Mouse (Mus musculus) limb, embryonic 13.5 days (tissue): ENCODE results near the gene Ghrl. TPM values are rescaled to one million over a fixed set of nuclear protein-coding genes. Genes with fewer than 3 reads are reported as not detected.
A peak's percentile ranks its signal among the peaks of the same experiment; 100 is the strongest.
"Not testable (repeated sequence)": the region's sequence is repeated elsewhere in the genome, so short reads cannot be mapped to it uniquely, and the experiment has no call there.

Source experiments
- ATAC-seq: fragments of 200-750 bp; cut with Nextera tagmentation; 2 replicates; pipeline ENCODE4 v1.8.0; 2017; ENCODE audit warnings: low read depth, moderate number of reproducible peaks, moderate TSS enrichment; ENCODE audit not compliant: low FRiP score
- H3K27ac ChIP-seq: fragments of 300-500 bp; sonication (generic); 2 replicates; pipeline ENCODE4 v1.5.1; 2015; ENCODE audit warnings: inconsistent platforms, mild to moderate bottlenecking, moderate library complexity
- H3K27me3 ChIP-seq: fragments of 300-500 bp; sonication (generic); 2 replicates; pipeline ENCODE4 v1.6.1; 2015; ENCODE audit warnings: mild to moderate bottlenecking, inconsistent platforms
- H3K36me3 ChIP-seq: fragments of 300-500 bp; sonication (generic); 2 replicates; pipeline ENCODE4 v1.6.1; 2015; ENCODE audit warnings: inconsistent platforms, mild to moderate bottlenecking, moderate library complexity
- H3K4me1 ChIP-seq: fragments of 300-500 bp; sonication (generic); 2 replicates; pipeline ENCODE4 v1.6.1; 2015; ENCODE audit warnings: inconsistent platforms
- H3K4me2 ChIP-seq: fragments of 300-500 bp; sonication (generic); replicated peaks from 2 replicates; pipeline ENCODE4 v1.6.1; 2015; ENCODE audit warnings: inconsistent platforms, mild to moderate bottlenecking, moderate library complexity
- H3K4me3 ChIP-seq: fragments of 300-500 bp; sonication (generic); 2 replicates; pipeline ENCODE4 v1.5.1; 2015; ENCODE audit warnings: moderate library complexity, mild to moderate bottlenecking, inconsistent platforms
- H3K9ac ChIP-seq: fragments of 300-500 bp; sonication (generic); 2 replicates; pipeline ENCODE4 v1.6.1; 2015; ENCODE audit warnings: mild to moderate bottlenecking, inconsistent platforms
- H3K9me3 ChIP-seq: fragments of 300-500 bp; sonication (generic); 2 replicates; pipeline ENCODE4 v1.6.1; 2016; ENCODE audit warnings: inconsistent platforms
- WGBS: fragments of 180-500 bp; shearing (Covaris S2); methylation state at CpG from one replicate; pipeline ENCODE4 v1.1.7; 2015; 5-methylcytosine and 5-hydroxymethylcytosine counted together
- polyA plus RNA-seq: library from polyadenylated mRNA; unstranded; fragments of >200 nt; fragmentation: Nextera tagmentation; extraction: Ambion mirVana; gene quantifications from 2 replicates; pipeline ENCODE4 v1.2.1, GENCODE M21; 2015

Ghrl gene
- polyA plus RNA-seq, 1 experiment from 2014 or later: 0.65 TPM

DNA sequence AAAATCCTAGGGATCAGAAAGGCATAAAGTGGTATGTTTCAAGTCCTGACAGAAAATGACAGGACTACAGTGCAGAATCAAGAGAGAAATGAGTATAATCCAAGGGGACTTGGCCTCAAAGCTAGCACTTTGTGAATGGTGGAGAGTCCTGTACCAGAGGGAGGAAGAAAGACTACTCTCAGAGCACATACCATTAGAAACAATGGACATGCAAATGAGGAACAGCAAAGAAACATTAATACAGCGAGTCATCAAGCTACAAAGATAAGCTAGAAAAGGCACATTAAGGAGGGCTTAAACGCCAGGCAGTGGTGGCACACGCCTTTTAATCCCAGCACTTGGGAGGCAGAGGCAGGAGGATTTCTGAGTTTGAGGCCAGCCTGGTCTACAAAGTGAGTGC lies 11.6 kb upstream of the Ghrl start:
- peaks cover 100% of the 10 kb centered on the region for H3K36me3 ChIP-seq
- 96% methylated on average over 3 of the region's 3 CpGs for WGBS
- H3K4me2 ChIP-seq: no peak overlapping the region
- H3K4me1 ChIP-seq: no peaks in the 10 kb centered on the region
- ATAC-seq: no peak
- no peak overlapping the region for H3K4me3 ChIP-seq
- no peak overlapping the region for H3K9ac ChIP-seq
- no peaks in the 10 kb centered on the region for H3K9me3 ChIP-seq
- no peaks in the 10 kb centered on the region for H3K27me3 ChIP-seq
- no peak overlapping the region for H3K27ac ChIP-seq

GRCm38 (mm10) chr6:113728181-113728580 lies 8.5 kb upstream of the Ghrl start:
- no peak overlapping the region for H3K27ac ChIP-seq
- H3K36me3 ChIP-seq: peaks cover 95% of the 10 kb centered on the region
- H3K27me3 ChIP-seq: no peaks in the 10 kb centered on the region
- H3K4me1 ChIP-seq: no peaks in the 10 kb centered on the region
- ATAC-seq: no peak
- no peak overlapping the region for H3K4me2 ChIP-seq
- no peak overlapping the region for H3K4me3 ChIP-seq
- H3K9me3 ChIP-seq: no peaks in the 10 kb centered on the region
- no peak overlapping the region for H3K9ac ChIP-seq
- WGBS: 93% methylated on average over 7 of the region's 7 CpGs

GRCm38 (mm10) chr6:113721061-113721460 lies 1.4 kb upstream of the Ghrl start:
- Histone ChIP-seq H3K4me3 (no peak overlapping the region), H3K27me3 (no peaks in the 10 kb centered on the region), H3K36me3 (peaks cover 81% of the 10 kb centered on the region), H3K4me2 (no peak overlapping the region), H3K9me3 (no peaks in the 10 kb centered on the region), H3K9ac (no peak overlapping the region), H3K27ac (no peak overlapping the region), H3K4me1 (no peaks in the 10 kb centered on the region)
- 93% methylated on average over 4 of the region's 4 CpGs for WGBS
- no peak for ATAC-seq

GRCm38 (mm10) chr6:113717541-113717940 lies 2.1 kb downstream of the Ghrl start:
- Histone ChIP-seq H3K4me3 (no peak overlapping the region), H3K36me3 (peaks cover 87% of the 10 kb centered on the region), H3K4me1 (no peaks in the 10 kb centered on the region), H3K27ac (no peak overlapping the region), H3K9ac (no peak overlapping the region), H3K4me2 (no peak overlapping the region), H3K9me3 (no peaks in the 10 kb centered on the region), H3K27me3 (no peaks in the 10 kb centered on the region)
- 89% methylated on average over 3 of the region's 3 CpGs for whole genome bisulfite sequencing
- no peak for ATAC-seq

GRCm38 (mm10) chr6:113714797-113715196 lies 4.9 kb downstream of the Ghrl start:
- Histone ChIP-seq H3K4me1 (no peaks in the 10 kb centered on the region), H3K9ac (no peak overlapping the region), H3K4me2 (no peak overlapping the region), H3K27ac (no peak overlapping the region), H3K36me3 (peaks cover 93% of the 10 kb centered on the region), H3K27me3 (no peaks in the 10 kb centered on the region), H3K4me3 (no peak overlapping the region), H3K9me3 (no peaks in the 10 kb centered on the region)
- no peak for ATAC-seq
- WGBS: 84% methylated on average over 1 of the region's 1 CpGs

GRCm38 (mm10) chr6:113714276-113714675 lies 5.4 kb downstream of the Ghrl start:
- no peak overlapping the region for H3K4me3 ChIP-seq
- H3K9ac ChIP-seq: no peak overlapping the region
- no peak for ATAC-seq
- no peak overlapping the region for H3K27ac ChIP-seq
- peaks cover 93% of the 10 kb centered on the region for H3K36me3 ChIP-seq
- H3K9me3 ChIP-seq: no peaks in the 10 kb centered on the region
- no peaks in the 10 kb centered on the region for H3K4me1 ChIP-seq
- no peak overlapping the region for H3K4me2 ChIP-seq
- H3K27me3 ChIP-seq: no peaks in the 10 kb centered on the region
- 98% methylated on average over 2 of the region's 2 CpGs for WGBS

DNA sequence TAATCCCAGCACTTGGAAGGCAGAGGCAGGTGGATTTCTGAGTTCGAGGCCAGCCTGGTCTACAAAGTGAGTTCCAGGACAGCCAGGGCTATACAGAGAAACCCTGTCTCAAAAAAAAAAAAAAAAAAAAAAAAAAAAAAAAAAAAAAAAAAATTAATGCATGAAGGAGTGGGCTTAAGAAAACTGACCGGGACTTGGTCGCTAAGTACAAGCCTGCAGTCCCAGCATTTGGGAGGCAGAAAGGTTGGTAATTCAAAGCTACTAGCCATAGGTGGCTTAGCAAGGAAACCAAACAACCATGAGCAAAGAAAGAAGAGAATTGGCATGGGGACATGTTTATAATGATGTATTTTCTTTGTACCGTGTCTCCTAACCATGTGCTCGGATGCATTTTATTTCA lies 6.3 kb downstream of the Ghrl start:
- not testable (repeated sequence) for H3K4me2 ChIP-seq, ATAC-seq, H3K9me3 ChIP-seq, H3K27me3 ChIP-seq, H3K9ac ChIP-seq, H3K27ac ChIP-seq, H3K4me1 ChIP-seq, H3K4me3 ChIP-seq
- WGBS: 91% methylated on average over 5 of the region's 5 CpGs
- H3K36me3 ChIP-seq: peaks cover 93% of the 10 kb centered on the region

DNA sequence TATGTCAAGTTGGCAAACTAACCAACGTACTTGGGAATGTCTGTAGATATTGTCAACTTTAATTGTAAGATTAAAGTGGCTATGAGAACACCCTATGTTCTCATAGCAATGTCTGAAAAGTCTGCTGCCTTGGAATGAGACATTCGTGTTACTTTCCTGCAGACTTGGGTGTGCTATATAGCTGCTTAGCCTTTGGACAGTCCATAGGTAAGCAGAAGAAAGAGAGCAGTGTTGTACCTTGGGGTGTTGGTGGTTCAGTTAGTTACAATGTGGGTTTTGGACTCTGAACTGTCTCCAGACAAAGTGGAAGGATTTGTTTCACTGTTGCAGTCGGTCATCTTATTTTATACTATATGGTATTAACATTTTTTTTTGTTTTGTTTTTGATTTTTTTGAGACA lies 7.0 kb downstream of the Ghrl start:
- Histone ChIP-seq H3K9ac (no peak overlapping the region), H3K27me3 (no peaks in the 10 kb centered on the region), H3K4me3 (no peak overlapping the region), H3K4me1 (no peaks in the 10 kb centered on the region), H3K4me2 (no peak overlapping the region), H3K9me3 (no peaks in the 10 kb centered on the region), H3K36me3 (peaks cover 96% of the 10 kb centered on the region), H3K27ac (no peak overlapping the region)
- WGBS: 89% methylated on average over 3 of the region's 3 CpGs
- ATAC-seq: no peak

- Histone ChIP-seq H3K27ac (peak overlapping the region; percentile 84), H3K9me3 (no peaks in the 10 kb centered on the region), H3K4me2 (peak overlapping the region; percentile 97), H3K4me1 (peaks cover 31% of the 10 kb centered on the region), H3K4me3 (peak overlapping the region; percentile 93), H3K9ac (peak overlapping the region; percentile 88), H3K36me3 (peaks cover 31% of the 10 kb centered on the region), H3K27me3 (no peaks in the 10 kb centered on the region)
- ATAC-seq: no peak; the same call in 1 of the 2 replicates
- under 1% methylated on average over 109 of the region's 113 CpGs for WGBS
These were observed 22.2 kb downstream of the Ghrl start for GRCm38 (mm10) chr6:113697222-113698205.

DNA sequence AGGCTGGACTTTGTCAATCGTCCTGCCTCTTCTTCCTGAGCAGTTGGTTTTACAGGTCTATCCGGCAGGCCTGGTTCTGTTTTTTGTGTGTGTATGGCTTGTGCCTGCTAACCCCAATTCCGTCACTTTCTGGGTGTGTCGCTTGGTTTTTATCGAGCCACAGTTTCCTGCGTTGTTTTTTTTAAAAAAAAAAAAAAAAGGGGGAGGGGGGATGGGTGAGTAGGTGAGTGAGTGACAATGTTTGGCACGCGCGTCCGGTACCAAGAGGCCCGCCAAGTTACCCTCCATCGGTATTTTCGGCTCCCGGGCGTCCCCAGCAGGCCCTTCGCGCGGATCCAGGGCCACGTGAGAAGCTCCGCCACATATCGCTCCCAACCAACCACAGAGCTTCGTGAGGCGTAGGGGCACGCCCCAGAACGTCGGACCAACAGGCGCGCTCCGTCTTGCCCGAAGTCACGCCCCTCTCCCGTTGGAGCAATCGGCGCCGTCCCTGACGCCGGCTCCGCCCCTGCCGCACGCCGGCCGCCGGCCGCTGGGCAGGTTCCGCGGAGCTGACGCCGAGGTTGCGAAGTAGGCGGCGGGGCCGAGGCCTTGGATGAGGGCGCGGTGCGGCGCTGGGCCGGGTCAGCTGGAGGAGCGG lies 23.0 kb downstream of the Ghrl start, which contains the start of gene Tatdn2:
Tatdn2 (plus strand) TSS at position 469 of the 640 bp plus-strand sequence.
- Histone ChIP-seq H3K9me3 (no peaks in the 10 kb centered on the region), H3K9ac (peak within 1 kb of the TSS; percentile 88), H3K4me2 (peak within 1 kb of the TSS; percentile 97), H3K4me3 (peak within 1 kb of the TSS; percentile 93), H3K36me3 (peaks cover 23% of the 10 kb centered on the region), H3K27ac (peak within 1 kb of the TSS; percentile 84), H3K27me3 (no peaks in the 10 kb centered on the region), H3K4me1 (peaks cover 31% of the 10 kb centered on the region)
- ATAC-seq: peak; percentile 99
- 0% methylated on average over 53 of the region's 58 CpGs for WGBS

DNA sequence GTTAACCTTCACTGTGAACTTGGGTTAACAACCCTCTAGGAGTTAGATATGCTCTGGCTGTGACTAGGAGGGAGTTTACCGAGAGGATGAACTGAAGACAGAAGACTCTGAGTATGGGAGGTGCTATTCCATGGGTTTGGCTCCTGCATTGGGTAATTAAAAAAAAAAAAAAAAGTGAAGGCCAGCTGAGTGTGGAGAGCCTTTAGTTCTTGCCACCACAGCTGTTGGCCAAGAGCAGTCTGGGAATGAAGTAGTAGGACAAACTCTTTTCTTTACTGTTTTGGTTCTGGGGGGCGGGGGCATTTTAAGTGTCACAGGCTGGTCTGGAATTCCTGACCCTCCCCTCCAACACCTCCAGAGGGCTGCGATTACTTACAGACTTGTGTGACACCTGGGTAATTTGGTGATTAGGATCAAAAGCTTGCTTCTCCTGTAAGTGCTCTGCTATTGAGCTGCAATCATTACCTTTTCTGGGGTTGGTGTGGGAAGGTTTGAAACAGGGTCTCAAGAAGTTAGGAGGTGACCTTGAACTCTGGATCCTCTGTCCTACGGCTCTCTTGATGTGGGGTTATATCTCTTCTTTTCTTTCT lies 23.8 kb downstream of the Ghrl start:
- H3K4me3 ChIP-seq: peak overlapping the region; percentile 93
- peak overlapping the region; percentile 55 for H3K9ac ChIP-seq
- no peaks in the 10 kb centered on the region for H3K9me3 ChIP-seq
- H3K4me1 ChIP-seq: peaks cover 32% of the 10 kb centered on the region
- peak overlapping the region; percentile 60 for H3K4me2 ChIP-seq
- H3K27me3 ChIP-seq: no peaks in the 10 kb centered on the region
- no peak for ATAC-seq
- 23% methylated on average over 4 of the region's 4 CpGs for WGBS
- H3K27ac ChIP-seq: peak overlapping the region; percentile 84
- H3K36me3 ChIP-seq: peaks cover 14% of the 10 kb centered on the region

DNA sequence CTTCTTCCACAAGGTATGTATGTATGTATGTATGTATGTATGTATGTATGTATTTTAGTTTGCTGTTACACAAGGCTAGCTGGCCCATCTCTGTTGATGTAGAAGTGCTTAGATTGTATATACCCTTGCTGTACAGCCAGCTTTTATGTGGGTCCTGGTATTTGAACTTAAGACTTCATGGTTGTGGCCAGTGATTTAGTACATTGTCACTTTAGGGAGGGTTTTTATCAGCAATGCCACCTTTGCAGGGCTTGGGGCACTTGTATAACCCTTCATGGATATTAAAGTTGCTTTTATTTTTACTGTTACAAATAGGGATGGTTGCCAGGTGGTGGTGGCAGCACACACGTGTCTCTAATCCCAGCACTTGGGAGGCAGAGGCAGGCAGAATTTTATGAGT lies 24.5 kb downstream of the Ghrl start:
- Histone ChIP-seq H3K4me2 (no peak overlapping the region), H3K9ac (no peak overlapping the region), H3K4me3 (no peak overlapping the region), H3K4me1 (peaks cover 37% of the 10 kb centered on the region), H3K27ac (no peak overlapping the region), H3K9me3 (no peaks in the 10 kb centered on the region), H3K36me3 (peaks cover 8% of the 10 kb centered on the region), H3K27me3 (no peaks in the 10 kb centered on the region)
- whole genome bisulfite sequencing: 26% methylated on average over 1 of the region's 1 CpGs
- no peak for ATAC-seq
